Mouse (Mus musculus): ENCODE measurements at regions not wholly inside any gene's neighbourhood (a gene's known extent, or its start where the extent isn't known, plus 50 kb on each side); places are given as distances from the start of the nearest gene placed in this dataset.

GRCm38 (mm10) chr14:56313969-56314368, 50.9 kb upstream of the Atp12a start:
- peak; percentile 57 for DNase-seq (ENCODE audit: low spot score)

GRCm38 (mm10) chr14:56314459-56314858, 50.4 kb upstream of the Atp12a start:
- DNase-seq (ENCODE audit: low spot score): peak; percentile 17

Data from ovary, postnatal 36 days (tissue).